Mouse (Mus musculus) liver, postnatal 0 days (tissue): ENCODE results near the gene Dcst2.

Experiments used
- CTCF ChIP-seq: sonication (generic); IDR thresholded peaks from 2 replicates; pipeline ENCODE4 v1.5.1; 2016; ENCODE audit warnings: antibody characterized with exemption, low read depth
- EP300 ChIP-seq: IDR thresholded peaks from 2 replicates; pipeline ENCODE4 v1.6.1; 2016; ENCODE audit warnings: antibody characterized with exemption, low read depth, mild to moderate bottlenecking

GRCm38 (mm10) chr3:89314791-89315190 lies 47.0 kb upstream of the Dcst2 start:
- no peak for TF ChIP-seq CTCF
- no peak for TF ChIP-seq EP300
